Comparison of ENCODE assay signal across 34 mouse cellular contexts in genomic region chr1:23720326-23720725, GRCm38 (mm10). TPM values are rescaled to one million over a fixed set of nuclear protein-coding genes. Genes with fewer than 3 reads are reported as not detected.
DNase-seq lines count a peak whose midpoint lies in the region; ATAC-seq and TF ChIP-seq lines count a peak whose summit lies in the region.
"Had no signal": no experiment of that assay in that cellular context is flagged by ENCODE, and none has a peak within 500 bp of the region (broad histone marks: within the 10 kb centered on the region; RNA-seq: fewer than 3 reads in every experiment).

No protein-coding gene starts in this region.

- no peaks in the 10 kb centered on the region for H3K27me3 ChIP-seq in liver, postnatal 0 days (ENCODE audit: insufficient read depth, low read length)
- H3K27me3 ChIP-seq in liver, embryonic 11.5 days (replicated peaks; ENCODE audit: control insufficient read depth, insufficient read depth, low read length) = no peaks in the 10 kb centered on the region
- no peaks in the 10 kb centered on the region for H3K27me3 ChIP-seq in CH12.LX (replicated peaks)
- no peaks in the 10 kb centered on the region for H3K27me3 ChIP-seq in spleen, adult 2 months (ENCODE audit: control insufficient read depth, insufficient read depth, low read length)
- no peaks in the 10 kb centered on the region for H3K27me3 ChIP-seq in stomach, postnatal 0 days (ENCODE audit: control insufficient read depth, insufficient read depth, low read length)
- H3K27me3 ChIP-seq: embryonic facial prominence, embryonic 13.5 days; forebrain, embryonic 15.5 days; heart, embryonic 12.5 days had no signal

- in situ Hi-C loops in CH12.LX (cut with MboI; ENCODE audit: low pct_ligation_motif_present, low pct_unique_long_range_greater_than_20kb, low sequenced_read_pairs) = no loop called here

- H3K27ac ChIP-seq in liver, postnatal 0 days (ENCODE audit: low read depth) = no peak overlapping the region
- no peak overlapping the region for H3K27ac ChIP-seq in liver, embryonic 11.5 days (ENCODE audit: low read depth, low read length)
- H3K27ac ChIP-seq in CH12.LX (ENCODE audit: insufficient read depth, low read depth) = no peak overlapping the region
- H3K27ac ChIP-seq in spleen, adult 2 months (ENCODE audit: insufficient read depth, low read length) = peak overlapping the region; percentile 80
- H3K27ac ChIP-seq in stomach, postnatal 0 days (replicated peaks) = no peak overlapping the region
- H3K27ac ChIP-seq: embryonic facial prominence, embryonic 13.5 days; forebrain, embryonic 10.5 days; forebrain, embryonic 15.5 days; gastrocnemius, adult 2 months; heart, adult 2 months; hindbrain, embryonic 14.5 days; layer of hippocampus, adult 2 months; liver, embryonic 14.5 days; macrophage had no signal

- H3K79me2 ChIP-seq in CH12.LX (replicated peaks; ENCODE audit: control insufficient read depth, extremely low read depth, insufficient read depth, poor library complexity, severe bottlenecking) = no peaks in the 10 kb centered on the region

- ATAC-seq in liver, postnatal 0 days = no peak; the same call in 1 of the 2 replicates
- ATAC-seq in liver, embryonic 11.5 days (replicated peaks; ENCODE audit: low FRiP score) = no peak
- ATAC-seq in stomach, postnatal 0 days (ENCODE audit: low FRiP score, low TSS enrichment) = no peak
- ATAC-seq: activated CD4-positive, CD25-positive, alpha-beta regulatory T cell, adult 4 months; forebrain, embryonic 15.5 days; intestine, postnatal 0 days had no signal

- no peaks in the 10 kb centered on the region for H3K4me1 ChIP-seq in liver, postnatal 0 days (ENCODE audit: insufficient read depth)
- H3K4me1 ChIP-seq in liver, embryonic 11.5 days (replicated peaks; ENCODE audit: control insufficient read depth, insufficient read depth, low read length) = no peaks in the 10 kb centered on the region
- H3K4me1 ChIP-seq in CH12.LX (ENCODE audit: control insufficient read depth in 1 of 2, insufficient read depth in 2 of 2) = peaks cover 5 to 12% of the 10 kb centered on the region in 2 experiments; a peak in 3 of 4 replicates
- peaks cover 2% of the 10 kb centered on the region; the same call in 1 of the 2 replicates for H3K4me1 ChIP-seq in spleen, adult 2 months (ENCODE audit: control insufficient read depth, insufficient read depth, insufficient read length)
- no peaks in the 10 kb centered on the region for H3K4me1 ChIP-seq in stomach, postnatal 0 days (replicated peaks; ENCODE audit: control insufficient read depth, insufficient read depth)
- H3K4me1 ChIP-seq: embryonic facial prominence, embryonic 13.5 days; heart, embryonic 12.5 days had no signal

- dilution Hi-C loops in CH12.LX (cut with MboI; ENCODE audit: extremely low pct_ligation_motif_present, extremely low pct_unique_long_range_greater_than_20kb, low sequenced_read_pairs) = no loop called here

- TF ChIP-seq RAD21 in CH12.LX (IDR thresholded peaks at IDR 0.05; ENCODE audit: low read depth, low read length) = no peak

- H3K9me3 ChIP-seq in liver, postnatal 0 days (ENCODE audit: low read length) = no peaks in the 10 kb centered on the region
- no peaks in the 10 kb centered on the region for H3K9me3 ChIP-seq in liver, embryonic 11.5 days (ENCODE audit: control insufficient read depth, low read length)
- H3K9me3 ChIP-seq in CH12.LX (replicated peaks; ENCODE audit: low read length) = no peaks in the 10 kb centered on the region
- no peaks in the 10 kb centered on the region for H3K9me3 ChIP-seq in stomach, postnatal 0 days (ENCODE audit: control insufficient read depth, low read length)
- H3K9me3 ChIP-seq: embryonic facial prominence, embryonic 13.5 days; forebrain, embryonic 10.5 days; forebrain, embryonic 15.5 days; heart, embryonic 12.5 days had no signal

- no peak for TF ChIP-seq POLR2A in CH12.LX (IDR thresholded peaks at IDR 0.05; ENCODE audit: low read depth, low read length)
- TF ChIP-seq POLR2A in spleen, adult 2 months (IDR thresholded peaks at IDR 0.05; ENCODE audit: low read depth, low read length) = no peak

- no peaks in the 10 kb centered on the region for H3K36me3 ChIP-seq in liver, postnatal 0 days (replicated peaks; ENCODE audit: insufficient read depth, low read length)
- H3K36me3 ChIP-seq in liver, embryonic 11.5 days (ENCODE audit: control insufficient read depth, insufficient read depth, low read length) = no peaks in the 10 kb centered on the region
- no peaks in the 10 kb centered on the region for H3K36me3 ChIP-seq in CH12.LX (replicated peaks in 1 of 2; ENCODE audit: control insufficient read depth in 1 of 2, insufficient read depth in 1 of 2, low read length in 1 of 2)
- no peaks in the 10 kb centered on the region for H3K36me3 ChIP-seq in spleen, adult 2 months (ENCODE audit: control insufficient read depth, insufficient read depth, low read length)
- no peaks in the 10 kb centered on the region for H3K36me3 ChIP-seq in stomach, postnatal 0 days (ENCODE audit: control insufficient read depth, insufficient read depth, low read length)
- H3K36me3 ChIP-seq: embryonic facial prominence, embryonic 13.5 days; forebrain, embryonic 10.5 days; forebrain, embryonic 15.5 days; heart, embryonic 12.5 days had no signal

- no peak overlapping the region for H3K4me3 ChIP-seq in liver, postnatal 0 days (ENCODE audit: low read depth, low read length)
- no peak overlapping the region for H3K4me3 ChIP-seq in liver, embryonic 11.5 days (ENCODE audit: low read depth, low read length)
- H3K4me3 ChIP-seq in CH12.LX (replicated peaks in 1 of 3; ENCODE audit: low read depth in 2 of 3, low read length in 2 of 3, poor library complexity in 1 of 3) = no peak overlapping the region
- H3K4me3 ChIP-seq in spleen, adult 2 months (ENCODE audit: extremely low read depth, insufficient read depth, insufficient read length) = peak overlapping the region; percentile 44
- H3K4me3 ChIP-seq in stomach, postnatal 0 days (ENCODE audit: low read depth, low read length) = no peak overlapping the region
- H3K4me3 ChIP-seq: embryonic facial prominence, embryonic 13.5 days; forebrain, embryonic 10.5 days; forebrain, embryonic 15.5 days; gastrocnemius, adult 2 months; heart, adult 2 months; heart, embryonic 12.5 days; layer of hippocampus, adult 2 months had no signal

- H3K4me2 ChIP-seq in liver, postnatal 0 days (ENCODE audit: low read depth, low read length) = no peak overlapping the region
- no peak overlapping the region for H3K4me2 ChIP-seq in liver, embryonic 11.5 days
- H3K4me2 ChIP-seq in CH12.LX (ENCODE audit: insufficient read depth, low read depth, poor library complexity, severe bottlenecking) = no peak overlapping the region
- H3K4me2 ChIP-seq in stomach, postnatal 0 days (replicated peaks; ENCODE audit: low read depth) = no peak overlapping the region
- H3K4me2 ChIP-seq: embryonic facial prominence, embryonic 13.5 days; forebrain, embryonic 15.5 days; heart, embryonic 12.5 days; hindbrain, embryonic 14.5 days; lung, embryonic 14.5 days had no signal

- WGBS in liver, postnatal 0 days (ENCODE audit: insufficient replicate concordance) = 61% methylated on average over 8 of the region's 8 CpGs
- 65% methylated on average over 8 of the region's 8 CpGs for WGBS in liver, embryonic 11.5 days
- WGBS in spleen, adult 2 months = 41% methylated on average over 8 of the region's 8 CpGs
- 75% methylated on average over 8 of the region's 8 CpGs for WGBS in stomach, postnatal 0 days

- H3K9ac ChIP-seq in liver, postnatal 0 days (replicated peaks) = no peak overlapping the region
- no peak overlapping the region for H3K9ac ChIP-seq in liver, embryonic 11.5 days (ENCODE audit: low read depth, low read length)
- H3K9ac ChIP-seq in CH12.LX (ENCODE audit: insufficient read depth, low read depth) = no peak overlapping the region
- H3K9ac ChIP-seq in stomach, postnatal 0 days (ENCODE audit: low read length) = no peak overlapping the region
- H3K9ac ChIP-seq: embryonic facial prominence, embryonic 13.5 days; forebrain, embryonic 15.5 days; heart, embryonic 12.5 days; hindbrain, embryonic 14.5 days; liver, embryonic 14.5 days; lung, embryonic 14.5 days had no signal

- peak; percentile 15 for DNase-seq in liver, postnatal 0 days
- DNase-seq in liver, embryonic 11.5 days (ENCODE audit: low spot score) = no peak
- peak; percentile 55 for DNase-seq in CH12.LX (ENCODE audit: extremely low read depth)
- peak; percentile 66 to 68 for DNase-seq in spleen, adult 2 months (ENCODE audit: low read depth in 1 of 2, low spot score in 2 of 2)
- DNase-seq in cerebellum, adult 9-11 months = no peak
- DNase-seq in right cerebral cortex, postnatal 10 days (ENCODE audit: low spot score in 2 of 2) = no peak
- DNase-seq in stomach, postnatal 0 days (ENCODE audit: low spot score) = no peak
- DNase-seq: adrenal gland, adult 2 months; cerebellum, adult 11-12 months; cerebellum, postnatal 10 days; gastrocnemius, adult 2 months; gastrocnemius, postnatal 36 days; kidney, postnatal 36 days; layer of hippocampus, postnatal 36 days; left cerebral cortex, postnatal 4 days; lung, embryonic 14.5 days; midbrain, embryonic 14.5 days; retina, postnatal 1 day; right cerebral cortex, postnatal 25 days; thymus, adult 2 months; thymus, postnatal 36 days had no signal

- TF ChIP-seq CTCF in liver, postnatal 0 days (IDR thresholded peaks at IDR 0.05; ENCODE audit: low read depth) = no peak
- no peak for TF ChIP-seq CTCF in CH12.LX (conservative IDR thresholded peaks at IDR 0.05 in 1 of 2, IDR thresholded peaks at IDR 0.05 in 1 of 2; ENCODE audit: low read depth in 2 of 2, low read length in 2 of 2)
- TF ChIP-seq CTCF in spleen, adult 2 months (IDR thresholded peaks at IDR 0.05; ENCODE audit: extremely low read depth, insufficient read depth, insufficient read length, insufficient replicate concordance) = no peak
- no peak for TF ChIP-seq CTCF in stomach, postnatal 0 days (IDR thresholded peaks at IDR 0.05; ENCODE audit: low read depth)

- TF ChIP-seq EP300 in liver, postnatal 0 days (IDR thresholded peaks at IDR 0.05; ENCODE audit: low read depth) = no peak
- TF ChIP-seq EP300 in CH12.LX (IDR thresholded peaks at IDR 0.05; ENCODE audit: low read length) = no peak
- TF ChIP-seq EP300 in stomach, postnatal 0 days (optimal IDR thresholded peaks at IDR 0.05) = no peak

TF ChIP-seq in CH12.LX, 34 proteins besides CTCF, POLR2A, EP300 and RAD21 (continues in another document):
- TF ChIP-seq ZKSCAN1 (IDR thresholded peaks at IDR 0.05; ENCODE audit: borderline replicate concordance, low read depth, low read length) = no peak
- no peak for TF ChIP-seq BHLHE40 (IDR thresholded peaks at IDR 0.05; ENCODE audit: low read depth, low read length)
- TF ChIP-seq E2F4 (IDR thresholded peaks at IDR 0.05; ENCODE audit: insufficient replicate concordance, low read depth, low read length) = no peak
- TF ChIP-seq USF2 (conservative IDR thresholded peaks at IDR 0.05; ENCODE audit: low read depth, low read length) = no peak

RNA-seq across cellular contexts. Expression of gene B3gat2, which starts 41.2 kb away (rescaled TPM):
- polyA plus RNA-seq in liver, postnatal 0 days (2015; fragmentation: Nextera tagmentation; extraction: Ambion mirVana) = 0.07 and 0.12 TPM in 2 replicates
- polyA plus RNA-seq in liver, embryonic 11.5 days (2014; fragmentation: Nextera tagmentation; extraction: Ambion mirVana) = 0.23 and 0.55 TPM in 2 replicates
- total RNA-seq in CH12.LX (2012; rRNA removed) = 0.81 and 0.88 TPM in 2 replicates
- not detected in 2 replicates for total RNA-seq in CH12.LX (2014; rRNA removed)
- polyA plus RNA-seq in CH12.LX (2012; ENCODE audit: insufficient read length, low read depth) = 0.23 and 0.40 TPM in 2 replicates
- not detected in 2 replicates for polyA plus RNA-seq in spleen, adult 2 months (2012; rRNA removed)
- polyA plus RNA-seq in stomach, postnatal 0 days (2015; fragmentation: Nextera tagmentation; extraction: Ambion mirVana) = 0.12 and 0.19 TPM in 2 replicates
- total RNA-seq: adrenal gland, adult 2 months; gastrocnemius, adult 2 months; gastrocnemius, postnatal 36 days; heart, adult 2 months; hematopoietic stem cell, adult 5-6 weeks; monocyte, adult 5-6 weeks had no signal
- polyA plus RNA-seq: adrenal gland, adult 2 months; heart, adult 2 months had no signal

Comparison
In these comparisons a context has a peak if more than half of its experiments do, and no peak if none do; other contexts are left out.
1. DNase-seq: peak in liver, postnatal 0 days (single experiment), CH12.LX (single experiment) and spleen, adult 2 months (2 of 2); none in liver, embryonic 11.5 days (single experiment), cerebellum, adult 9-11 months (single experiment), right cerebral cortex, postnatal 10 days (0 of 2) and stomach, postnatal 0 days (single experiment).